Mouse (Mus musculus): Measurements from ENCODE around the gene Ttc38. TPM values are rescaled to one million over a fixed set of nuclear protein-coding genes. Genes with fewer than 3 reads are reported as not detected.

The Ttc38 gene
- polyA plus RNA-seq (2012; rRNA removed; ENCODE audit: low replicate concordance), result 7.3 and 7.9 TPM in 2 replicates

DNA sequence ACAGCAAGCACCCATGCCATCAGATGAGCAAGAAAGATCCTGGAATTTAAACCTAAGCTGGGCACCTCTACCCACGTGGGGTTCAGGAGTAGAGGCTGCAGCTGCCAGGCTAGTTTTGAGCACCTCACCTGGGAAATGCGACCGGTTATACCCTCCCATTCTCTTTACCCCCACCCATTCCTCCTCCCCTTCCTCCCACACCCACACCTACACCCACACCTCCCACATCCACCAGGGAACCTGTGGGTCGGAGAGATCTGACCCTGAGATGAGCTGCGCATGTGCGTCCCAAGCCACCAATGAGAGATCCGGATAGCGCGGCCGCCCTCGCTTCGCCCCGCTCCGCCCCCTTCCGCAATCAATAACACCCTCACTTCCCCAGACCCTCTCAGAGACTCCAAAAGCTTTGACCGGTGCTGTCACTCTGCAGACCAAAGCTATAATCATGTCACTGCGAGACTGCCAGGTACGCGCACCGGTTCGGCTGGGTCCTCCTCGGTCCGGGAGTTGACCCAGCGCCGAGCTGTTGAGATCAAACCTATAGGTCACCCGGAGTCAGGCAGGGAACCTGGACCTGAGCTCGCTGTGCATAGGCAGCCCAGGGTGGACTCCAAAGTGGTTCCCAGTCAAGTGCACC is at the start of gene Ttc38:
Gene Ttc38, plus strand, starts transcription at position 353 of the 637 bp plus-strand sequence.

DNA sequence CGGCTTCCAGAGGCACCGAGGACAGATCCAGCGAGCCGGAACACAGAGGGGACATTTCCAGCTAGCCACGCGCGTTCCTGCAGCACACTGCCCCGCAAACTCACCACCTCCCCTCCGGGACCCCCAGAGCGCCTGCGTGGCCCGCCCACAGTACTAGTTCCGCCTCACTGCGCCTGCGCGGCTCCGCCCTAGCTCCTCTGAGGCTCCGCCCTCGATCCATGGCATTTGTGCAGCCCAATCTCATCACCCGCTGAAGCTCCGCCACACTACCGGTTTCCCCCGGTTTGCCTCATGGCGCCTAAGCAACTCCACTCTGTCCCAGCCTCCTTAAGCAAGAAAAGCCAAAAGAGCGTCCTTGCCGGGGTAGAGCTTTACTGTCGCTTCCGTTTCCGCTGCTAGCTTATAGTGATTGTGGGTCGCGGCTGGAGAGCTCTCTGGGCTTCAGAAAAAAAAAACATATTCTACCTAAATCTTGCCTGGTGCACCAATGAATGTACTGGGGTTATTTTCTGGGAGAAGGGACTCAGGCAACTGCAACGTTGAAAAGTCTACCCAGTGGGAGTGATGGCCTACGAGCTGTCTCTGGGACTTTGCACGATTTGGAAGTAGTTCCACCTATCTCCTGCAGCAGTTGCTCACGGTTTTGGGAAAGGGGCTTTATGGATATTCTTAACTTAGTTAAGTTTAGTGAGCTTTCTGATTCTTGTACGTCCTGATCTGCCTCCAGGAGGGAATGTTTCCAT is 20.4 kb upstream of the Ttc38 start, which contains the start of gene Cdpf1:
Gene Cdpf1, minus strand, starts transcription at position 163 of the 743 bp plus-strand sequence.

DNA sequence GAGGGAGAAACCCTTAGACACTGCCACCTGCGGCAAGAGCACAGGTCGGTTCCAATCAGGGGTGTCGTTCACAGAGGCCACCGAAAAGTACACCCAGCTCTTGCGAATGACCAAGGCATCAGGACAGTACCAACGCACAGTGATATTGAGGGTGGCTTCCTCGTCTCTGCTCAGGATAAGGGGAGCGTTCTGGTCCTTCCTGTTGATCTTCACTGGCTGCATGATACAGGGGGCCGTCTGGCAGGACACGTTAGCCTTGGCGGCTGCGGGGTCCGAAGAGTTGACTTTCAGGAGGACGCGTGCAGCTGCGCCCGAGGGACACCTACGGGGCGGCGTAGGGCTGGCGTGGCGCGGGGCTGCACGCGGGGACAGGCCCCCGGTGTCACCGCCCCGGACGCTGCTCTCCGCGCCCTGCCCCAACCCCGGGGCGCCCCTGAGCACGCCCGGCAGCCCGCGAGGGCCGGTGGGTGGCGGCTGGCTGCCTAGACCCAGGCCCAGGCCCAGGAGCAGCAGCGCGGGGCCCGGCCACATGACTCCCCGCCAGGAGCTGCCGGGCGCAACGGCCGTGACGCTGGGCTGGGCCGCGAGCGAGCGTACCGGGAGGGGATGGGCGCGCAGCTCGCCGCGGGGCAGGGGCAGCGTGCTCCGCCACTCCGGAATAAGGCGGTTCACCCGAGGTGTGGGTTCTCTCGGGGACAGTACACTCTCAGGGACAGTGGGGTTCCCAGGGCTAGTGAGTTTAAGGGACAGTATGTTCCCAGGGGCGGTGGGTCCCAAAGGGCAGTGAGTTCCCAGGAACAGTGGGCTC is 10.7 kb upstream of the Ttc38 start, which contains the start of gene Pkdrej:
Gene Pkdrej, minus strand, starts transcription at position 532 of the 808 bp plus-strand sequence.

DNA sequence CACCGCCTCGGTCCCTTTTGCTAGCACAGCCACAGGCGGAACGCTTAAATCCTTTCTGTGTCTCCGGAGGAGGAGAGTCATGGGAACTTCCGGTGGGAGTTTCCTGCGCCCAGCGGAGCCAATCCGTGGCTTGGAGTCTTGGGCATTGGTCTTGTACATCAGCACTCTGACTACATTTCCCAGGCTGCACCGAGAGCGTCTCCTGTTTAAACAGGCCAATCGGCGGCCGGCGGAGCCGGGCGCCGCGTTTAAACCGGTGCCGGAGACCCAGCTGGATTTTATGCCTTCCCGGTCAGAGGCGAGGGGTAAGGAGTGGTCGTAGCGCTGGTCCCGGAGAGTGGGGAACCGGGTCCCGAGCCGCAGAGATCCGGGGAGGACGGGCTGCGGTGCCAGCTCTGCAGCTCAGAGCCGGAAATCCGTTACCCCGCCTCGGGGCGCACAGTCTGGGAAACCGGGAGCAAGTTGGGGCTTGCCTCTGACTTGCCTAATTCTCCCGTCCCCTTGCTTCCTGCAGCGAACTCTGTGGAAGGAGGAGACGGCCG is 27.5 kb downstream of the Ttc38 start, which contains the start of gene Gtse1:
Gene Gtse1, plus strand, starts transcription at position 256 of the 542 bp plus-strand sequence.

DNA sequence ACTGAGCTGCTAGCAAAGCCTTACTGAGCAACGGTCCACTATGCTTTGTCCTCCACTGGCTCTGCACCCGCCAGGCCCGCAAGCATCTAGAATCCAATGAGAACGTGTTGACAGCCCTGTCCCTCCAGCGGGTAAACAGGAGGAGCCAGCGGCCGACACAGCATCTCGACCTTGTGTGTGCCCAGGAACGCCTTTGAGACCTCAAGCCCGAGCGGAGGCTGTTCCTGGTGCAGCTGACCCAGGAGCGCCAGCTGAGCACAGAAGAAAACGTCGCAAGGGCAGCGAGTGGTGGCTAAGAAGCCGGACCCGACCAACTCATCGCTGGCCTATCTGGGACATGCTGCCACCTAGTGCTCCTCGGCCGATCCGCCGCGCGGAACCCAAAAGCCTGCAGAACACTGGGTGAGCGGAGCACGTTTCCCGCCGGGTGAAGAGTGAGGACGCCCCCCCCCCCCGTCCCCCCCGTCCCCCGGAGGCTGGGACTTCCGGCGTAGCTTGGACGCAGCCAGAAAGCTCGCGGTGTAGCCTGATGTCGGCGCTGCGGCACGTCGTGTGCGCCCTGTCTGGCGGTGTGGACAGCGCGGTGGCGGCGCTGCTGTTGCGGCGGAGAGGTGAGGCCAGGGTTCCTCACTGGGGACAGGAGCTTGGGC is 46.9 kb downstream of the Ttc38 start, which contains the start of gene Trmu:
Gene Trmu, plus strand, starts transcription at position 465 of the 650 bp plus-strand sequence.

Other genes starting within 250 kb of the Ttc38 start
- 10.2 and 15.4 TPM in 2 replicates for gene Wnt7b, start 249.8 kb upstream of the Ttc38 start, polyA plus RNA-seq (2012; rRNA removed; ENCODE audit: low replicate concordance)
- gene Ppara, start 97.3 kb upstream of the Ttc38 start, polyA plus RNA-seq (2012; rRNA removed; ENCODE audit: low replicate concordance), result 2.5 and 6.1 TPM in 2 replicates
- gene Cdpf1, start 20.6 kb upstream of the Ttc38 start, polyA plus RNA-seq (2012; rRNA removed; ENCODE audit: low replicate concordance), result 37.3 and 38.0 TPM in 2 replicates
- 0.04 and 0.16 TPM in 2 replicates for gene Pkdrej, start 10.6 kb upstream of the Ttc38 start, polyA plus RNA-seq (2012; rRNA removed; ENCODE audit: low replicate concordance)
- 1.7 and 2.8 TPM in 2 replicates for gene Gtse1, start 27.4 kb downstream of the Ttc38 start, polyA plus RNA-seq (2012; rRNA removed; ENCODE audit: low replicate concordance)
- 23.1 and 28.2 TPM in 2 replicates for gene Trmu, start 47.0 kb downstream of the Ttc38 start, polyA plus RNA-seq (2012; rRNA removed; ENCODE audit: low replicate concordance)
- gene Celsr1, start 201.5 kb downstream of the Ttc38 start, polyA plus RNA-seq (2012; rRNA removed; ENCODE audit: low replicate concordance), result 6.9 and 10.5 TPM in 2 replicates
- 28.3 and 36.2 TPM in 2 replicates for gene Gramd4, start 225.4 kb downstream of the Ttc38 start, polyA plus RNA-seq (2012; rRNA removed; ENCODE audit: low replicate concordance)